Mouse (Mus musculus): Measurements from ENCODE around the gene Zfp651. TPM values are rescaled to one million over a fixed set of nuclear protein-coding genes. Genes with fewer than 3 reads are reported as not detected.

Zfp651 gene
- polyA plus RNA-seq, 1 experiment from 2014 or later: 32.9 TPM

DNA sequence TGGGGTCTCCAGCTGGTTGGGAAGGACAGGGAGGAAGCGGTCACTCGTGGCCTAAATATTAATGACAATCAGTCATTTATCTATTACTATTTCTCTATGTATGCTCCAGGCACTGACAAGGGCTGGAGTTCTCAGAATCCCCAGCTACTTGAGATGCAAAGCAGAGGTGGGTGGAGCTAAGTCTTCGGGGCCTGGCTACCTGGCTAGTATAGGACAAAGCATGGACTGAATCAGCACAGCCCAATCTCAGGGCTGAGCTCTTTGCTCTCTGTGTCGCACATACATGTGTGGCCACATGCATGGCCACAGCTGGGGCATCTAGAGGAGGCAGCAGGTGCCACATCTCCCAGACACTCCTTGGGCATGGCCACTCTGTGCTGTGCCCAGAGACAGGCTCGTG lies 61.6 kb downstream of the Zfp651 start:
- no peak for ATAC-seq (ENCODE audit: low FRiP score, low read depth)
- Histone ChIP-seq H3K9ac (no peak overlapping the region), H3K36me3 (no peaks in the 10 kb centered on the region), H3K27ac (replicated peaks) (no peak overlapping the region), H3K27me3 (no peaks in the 10 kb centered on the region), H3K4me3 (no peak overlapping the region), H3K9me3 (no peaks in the 10 kb centered on the region), H3K4me2 (no peak overlapping the region), H3K4me1 (replicated peaks) (peaks cover 27% of the 10 kb centered on the region)
- 72% methylated on average over 5 of the region's 5 CpGs for WGBS

Other genes starting within 250 kb of the Zfp651 start
- gene Lyzl4, start 117.2 kb upstream of the Zfp651 start, polyA plus RNA-seq (2015; fragmentation: Nextera tagmentation; extraction: Ambion mirVana): 0.26 TPM in 1 of 2 replicates, not detected in the other
- 0.30 and 0.43 TPM in 2 replicates for gene Vipr1, start 116.6 kb upstream of the Zfp651 start, polyA plus RNA-seq (2015; fragmentation: Nextera tagmentation; extraction: Ambion mirVana)
- gene Sec22c, start 53.8 kb upstream of the Zfp651 start, polyA plus RNA-seq (2015; fragmentation: Nextera tagmentation; extraction: Ambion mirVana): 30.3 and 32.8 TPM in 2 replicates
- gene Ss18l2, start 49.0 kb upstream of the Zfp651 start, polyA plus RNA-seq (2015; fragmentation: Nextera tagmentation; extraction: Ambion mirVana): 168 and 174 TPM in 2 replicates
- gene Nktr, start 40.2 kb upstream of the Zfp651 start, polyA plus RNA-seq (2015; fragmentation: Nextera tagmentation; extraction: Ambion mirVana): 45.0 and 53.8 TPM in 2 replicates
- gene Klhl40, start 18.3 kb downstream of the Zfp651 start, polyA plus RNA-seq (2015; fragmentation: Nextera tagmentation; extraction: Ambion mirVana): 1.4 and 1.8 TPM in 2 replicates
- 0.14 and 0.19 TPM in 2 replicates for gene Hhatl, start 33.2 kb downstream of the Zfp651 start, polyA plus RNA-seq (2015; fragmentation: Nextera tagmentation; extraction: Ambion mirVana)
- gene Ccdc13, start 80.1 kb downstream of the Zfp651 start, polyA plus RNA-seq (2015; fragmentation: Nextera tagmentation; extraction: Ambion mirVana): 3.2 and 3.5 TPM in 2 replicates
- gene Higd1a, start 99.0 kb downstream of the Zfp651 start, polyA plus RNA-seq (2015; fragmentation: Nextera tagmentation; extraction: Ambion mirVana): 157 and 160 TPM in 2 replicates
- gene Ackr2, start 139.0 kb downstream of the Zfp651 start, polyA plus RNA-seq (2015; fragmentation: Nextera tagmentation; extraction: Ambion mirVana): 2.9 and 3.0 TPM in 2 replicates
- not detected in 2 replicates for gene Cyp8b1, start 157.0 kb downstream of the Zfp651 start, polyA plus RNA-seq (2015; fragmentation: Nextera tagmentation; extraction: Ambion mirVana)
- 1.8 and 2.1 TPM in 2 replicates for gene Fam198a, start 191.7 kb downstream of the Zfp651 start, polyA plus RNA-seq (2015; fragmentation: Nextera tagmentation; extraction: Ambion mirVana)
- gene Pomgnt2, start 237.8 kb downstream of the Zfp651 start, polyA plus RNA-seq (2015; fragmentation: Nextera tagmentation; extraction: Ambion mirVana): 36.1 and 36.2 TPM in 2 replicates

Measured in hindbrain, embryonic 15.5 days (tissue).